Mouse (Mus musculus): ENCODE measurements at regions not wholly inside any gene's neighbourhood (a gene's known extent, or its start where the extent isn't known, plus 50 kb on each side); places are given as distances from the start of the nearest gene placed in this dataset.

DNA sequence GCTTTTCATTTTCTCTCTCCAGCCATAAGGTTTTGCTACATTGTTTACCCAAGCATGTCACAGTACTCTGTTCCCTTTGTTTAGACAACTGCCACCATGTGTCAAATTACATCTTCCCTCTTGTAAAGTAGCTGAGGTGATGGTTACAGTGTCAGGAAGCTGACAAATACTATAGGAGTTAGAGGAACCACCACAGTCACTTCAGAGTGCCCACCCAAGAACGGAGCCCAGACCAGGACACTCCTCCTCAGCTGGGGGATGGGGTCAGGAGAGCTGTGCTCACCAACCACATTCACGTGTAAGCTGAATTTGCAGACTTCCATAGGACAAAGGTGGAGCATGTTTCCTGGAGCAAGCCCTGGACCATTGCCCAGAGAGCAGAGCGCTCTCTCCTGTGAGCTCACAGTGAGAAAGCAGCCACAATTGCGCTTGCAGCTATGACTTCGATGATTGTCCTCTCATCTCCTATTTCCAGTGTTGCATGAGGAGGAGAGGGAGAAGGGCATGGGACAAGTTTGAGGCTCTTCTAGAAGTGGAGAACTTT lies 487.5 kb downstream of the Ajap1 start:
- no peaks in the 10 kb centered on the region for H3K36me3 ChIP-seq (ENCODE audit: control insufficient read depth, insufficient read depth, low read length, poor library complexity, severe bottlenecking)
- no peaks in the 10 kb centered on the region for H3K27me3 ChIP-seq (ENCODE audit: control insufficient read depth, insufficient read depth, low read length, poor library complexity, severe bottlenecking)
- no peak for DNase-seq (ENCODE audit: low read depth, low spot score)

DNA sequence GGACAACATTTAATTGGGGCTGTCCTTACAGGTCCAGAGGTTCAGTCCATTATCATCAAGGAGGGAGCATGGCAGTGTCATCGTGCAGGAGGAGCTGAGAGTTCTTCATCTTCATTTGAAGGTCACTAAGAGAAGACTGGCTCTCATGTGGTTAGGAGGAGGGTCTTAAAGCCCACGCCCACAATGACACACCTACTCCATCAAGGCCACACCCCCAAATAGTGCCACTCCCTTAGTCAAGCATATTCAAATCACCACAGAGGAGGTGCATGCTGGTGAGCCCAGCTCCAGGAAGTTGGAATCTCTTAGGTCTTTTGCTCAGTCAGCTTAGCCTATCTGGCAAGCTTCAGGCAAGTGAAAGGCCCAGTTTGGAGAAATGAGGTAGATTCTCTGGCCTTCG lies 488.4 kb downstream of the Ajap1 start:
- no peak for DNase-seq (ENCODE audit: low read depth, low spot score)
- Histone ChIP-seq H3K27me3 (ENCODE audit: control insufficient read depth, insufficient read depth, low read length, poor library complexity, severe bottlenecking) (no peaks in the 10 kb centered on the region), H3K36me3 (ENCODE audit: control insufficient read depth, insufficient read depth, low read length, poor library complexity, severe bottlenecking) (no peaks in the 10 kb centered on the region)

DNA sequence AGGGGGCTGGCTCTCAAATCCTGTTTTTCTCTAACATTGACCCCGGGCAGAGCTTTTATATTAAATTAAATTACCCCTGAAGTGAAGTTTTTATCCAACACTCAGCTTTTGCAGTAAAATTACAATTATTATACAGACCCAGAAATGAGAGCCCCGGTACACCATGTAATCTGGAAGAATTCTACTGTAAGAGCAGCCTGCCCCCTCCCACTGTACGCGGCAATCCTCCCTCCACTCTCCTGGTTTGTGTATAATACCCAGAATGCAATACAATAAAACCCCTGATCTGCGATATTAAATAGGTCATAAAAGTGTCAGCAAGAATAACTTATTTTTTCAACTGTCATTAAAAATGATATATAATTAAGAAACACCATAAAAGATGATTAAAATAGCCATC lies 492.3 kb downstream of the Ajap1 start:
- Histone ChIP-seq H3K36me3 (ENCODE audit: control insufficient read depth, insufficient read depth, low read length, poor library complexity, severe bottlenecking) (no peaks in the 10 kb centered on the region), H3K27me3 (ENCODE audit: control insufficient read depth, insufficient read depth, low read length, poor library complexity, severe bottlenecking) (no peaks in the 10 kb centered on the region)
- DNase-seq (ENCODE audit: low read depth, low spot score), result no peak

DNA sequence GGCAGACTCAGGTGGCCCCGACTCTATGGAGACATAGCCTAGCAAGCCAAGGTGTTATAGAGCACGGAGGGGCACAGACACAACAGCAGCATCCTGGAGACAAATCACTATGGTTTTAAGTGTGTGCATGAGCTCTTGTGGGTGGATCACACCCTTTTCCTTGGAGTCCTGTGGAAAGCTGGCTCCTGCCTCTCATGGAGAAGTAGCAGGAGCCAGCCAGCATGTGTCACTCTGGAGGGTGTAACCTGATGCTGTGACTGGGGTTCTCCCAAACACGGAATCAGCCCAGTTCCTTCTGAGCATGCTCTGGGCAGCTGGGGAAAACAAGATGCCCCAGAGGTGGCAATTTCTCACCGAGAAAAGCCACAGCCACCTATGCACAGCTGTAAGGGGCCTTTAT lies 494.9 kb downstream of the Ajap1 start:
- no peak for DNase-seq (ENCODE audit: low read depth, low spot score)
- no peaks in the 10 kb centered on the region for H3K36me3 ChIP-seq (ENCODE audit: control insufficient read depth, insufficient read depth, low read length, poor library complexity, severe bottlenecking)
- no peaks in the 10 kb centered on the region for H3K27me3 ChIP-seq (ENCODE audit: control insufficient read depth, insufficient read depth, low read length, poor library complexity, severe bottlenecking)

DNA sequence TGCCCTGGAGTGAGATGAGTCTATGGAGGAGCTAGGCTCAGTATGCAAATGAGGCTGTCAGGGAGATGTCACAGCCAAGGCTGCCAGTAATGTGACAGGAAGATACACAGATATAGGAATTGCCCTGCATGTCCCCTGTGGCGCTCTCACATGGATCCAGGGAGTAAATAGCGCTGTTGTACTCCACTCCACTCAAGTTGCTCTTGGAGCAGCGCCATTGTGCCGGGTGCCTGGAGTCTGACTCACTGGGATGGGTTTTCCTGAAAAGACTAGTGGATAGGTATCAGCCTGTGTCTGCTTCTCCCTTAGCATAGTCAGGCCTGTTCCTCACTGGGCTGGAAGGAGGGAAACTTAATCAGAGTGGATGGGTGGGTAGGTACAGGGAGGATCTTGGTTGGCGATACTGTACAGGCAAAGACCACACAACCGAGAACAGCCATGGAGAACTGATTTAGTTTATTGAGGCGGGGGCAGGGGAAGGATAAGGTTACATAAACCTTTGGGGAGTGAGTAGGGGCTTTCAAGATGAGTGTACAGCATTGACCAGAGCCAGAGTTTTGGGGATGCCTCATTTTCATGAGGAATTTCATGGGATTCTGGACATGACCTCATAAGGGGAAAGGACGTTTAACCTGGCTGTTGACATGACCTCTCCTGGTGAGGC lies 497.5 kb upstream of the Kcnab2 start:
- H3K27me3 ChIP-seq (ENCODE audit: control insufficient read depth, insufficient read depth, low read length, poor library complexity, severe bottlenecking), result no peaks in the 10 kb centered on the region
- H3K36me3 ChIP-seq (ENCODE audit: control insufficient read depth, insufficient read depth, low read length, poor library complexity, severe bottlenecking), result no peaks in the 10 kb centered on the region
- no peak for DNase-seq (ENCODE audit: low read depth, low spot score)

DNA sequence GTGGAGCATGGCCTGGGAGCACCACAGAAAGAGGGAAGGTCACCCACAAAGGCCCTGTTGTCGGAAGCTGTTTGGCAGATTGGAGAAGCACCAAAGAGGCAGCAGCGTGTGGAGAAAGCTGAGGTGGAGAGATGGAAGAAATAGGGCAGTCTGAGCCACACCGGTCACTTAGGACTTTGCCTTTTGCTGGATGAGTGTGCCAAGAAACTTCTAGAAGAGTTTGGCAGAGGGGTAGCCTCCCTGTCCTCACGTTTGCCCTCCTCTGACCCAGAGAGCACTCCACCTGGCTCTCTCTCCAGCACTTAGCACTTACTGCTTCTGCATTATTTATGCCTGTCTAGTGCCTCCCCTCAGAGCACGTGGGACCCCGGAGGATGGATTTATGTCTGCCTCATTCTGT lies 485.3 kb upstream of the Kcnab2 start:
- no peak for DNase-seq (ENCODE audit: low read depth, low spot score)
- Histone ChIP-seq H3K36me3 (ENCODE audit: control insufficient read depth, insufficient read depth, low read length, poor library complexity, severe bottlenecking) (no peaks in the 10 kb centered on the region), H3K27me3 (ENCODE audit: control insufficient read depth, insufficient read depth, low read length, poor library complexity, severe bottlenecking) (no peaks in the 10 kb centered on the region)

DNA sequence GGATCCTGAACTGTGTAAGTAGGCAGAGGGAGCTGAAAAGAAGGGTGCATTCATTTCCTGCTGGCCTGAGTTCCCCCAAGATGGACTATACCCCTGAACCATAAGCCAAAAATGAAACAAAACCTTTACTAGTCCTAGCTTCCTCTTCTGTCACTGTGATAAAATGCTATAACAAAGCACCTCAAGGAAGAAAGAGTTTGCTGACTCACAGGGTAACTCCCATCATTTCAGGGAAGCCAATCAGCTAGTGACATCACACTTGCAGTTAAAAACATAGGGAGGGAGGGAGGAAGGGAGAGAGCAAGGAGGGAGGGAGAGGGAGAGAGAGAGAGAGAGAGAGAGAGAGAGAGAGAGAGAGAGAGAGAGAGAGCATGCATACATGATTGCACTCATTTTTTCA lies 484.5 kb upstream of the Kcnab2 start:
- H3K27me3 ChIP-seq (ENCODE audit: control insufficient read depth, insufficient read depth, low read length, poor library complexity, severe bottlenecking), result no peaks in the 10 kb centered on the region
- H3K36me3 ChIP-seq (ENCODE audit: control insufficient read depth, insufficient read depth, low read length, poor library complexity, severe bottlenecking), result no peaks in the 10 kb centered on the region
- DNase-seq (ENCODE audit: low read depth, low spot score), result no peak

DNA sequence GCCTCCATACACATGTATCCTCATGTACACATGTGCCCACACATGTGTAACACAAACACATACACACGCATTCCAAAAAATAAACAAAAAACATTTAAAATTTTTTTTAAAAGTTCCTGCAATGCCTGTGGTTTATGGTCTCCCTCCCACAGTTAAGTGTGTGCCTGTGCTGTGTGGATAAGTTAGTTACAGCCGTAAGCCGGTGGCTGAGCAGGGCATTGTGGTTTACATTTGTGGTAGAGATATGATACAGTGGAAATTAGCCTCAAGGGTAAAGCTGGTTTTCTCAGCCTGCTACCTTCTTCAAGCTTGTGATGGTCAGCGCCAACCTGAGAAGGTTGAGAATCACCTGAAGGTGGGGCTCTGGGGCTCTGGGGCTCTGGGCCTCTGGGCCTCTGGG lies 484.0 kb upstream of the Kcnab2 start:
- no peaks in the 10 kb centered on the region for H3K36me3 ChIP-seq (ENCODE audit: control insufficient read depth, insufficient read depth, low read length, poor library complexity, severe bottlenecking)
- no peak for DNase-seq (ENCODE audit: low read depth, low spot score)
- H3K27me3 ChIP-seq (ENCODE audit: control insufficient read depth, insufficient read depth, low read length, poor library complexity, severe bottlenecking), result no peaks in the 10 kb centered on the region

DNA sequence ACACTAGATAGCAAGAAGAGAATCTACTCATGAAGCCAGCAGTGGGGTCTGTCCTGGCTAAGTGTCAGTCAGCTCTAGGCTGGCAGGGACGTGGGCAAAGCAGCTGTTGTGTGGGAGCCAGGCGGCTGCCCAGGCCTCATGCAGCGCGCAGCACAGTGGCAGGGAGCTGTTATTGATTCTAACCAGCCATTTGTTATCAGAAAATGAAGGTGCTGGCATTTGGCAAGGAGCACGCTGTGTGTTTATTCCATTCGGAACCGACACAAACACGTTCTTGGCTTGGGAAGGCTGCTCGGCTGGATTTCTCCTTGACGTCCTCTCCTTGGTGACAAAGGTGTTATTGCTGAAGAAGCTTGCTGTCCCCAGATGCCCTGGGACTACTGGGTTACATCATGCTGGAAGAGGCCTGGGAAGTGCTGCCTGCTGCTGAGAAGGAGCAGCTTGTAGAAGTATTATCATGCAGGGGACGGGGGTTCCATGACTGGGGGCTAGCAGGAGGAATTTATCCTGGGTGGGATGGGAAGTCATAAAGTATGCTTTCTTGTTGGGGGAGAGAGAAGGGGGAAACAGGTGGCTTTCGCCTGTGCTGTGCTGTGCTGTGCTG lies 482.1 kb upstream of the Kcnab2 start:
- Histone ChIP-seq H3K36me3 (ENCODE audit: control insufficient read depth, insufficient read depth, low read length, poor library complexity, severe bottlenecking) (no peaks in the 10 kb centered on the region), H3K27me3 (ENCODE audit: control insufficient read depth, insufficient read depth, low read length, poor library complexity, severe bottlenecking) (no peaks in the 10 kb centered on the region)
- no peak for DNase-seq (ENCODE audit: low read depth, low spot score)

DNA sequence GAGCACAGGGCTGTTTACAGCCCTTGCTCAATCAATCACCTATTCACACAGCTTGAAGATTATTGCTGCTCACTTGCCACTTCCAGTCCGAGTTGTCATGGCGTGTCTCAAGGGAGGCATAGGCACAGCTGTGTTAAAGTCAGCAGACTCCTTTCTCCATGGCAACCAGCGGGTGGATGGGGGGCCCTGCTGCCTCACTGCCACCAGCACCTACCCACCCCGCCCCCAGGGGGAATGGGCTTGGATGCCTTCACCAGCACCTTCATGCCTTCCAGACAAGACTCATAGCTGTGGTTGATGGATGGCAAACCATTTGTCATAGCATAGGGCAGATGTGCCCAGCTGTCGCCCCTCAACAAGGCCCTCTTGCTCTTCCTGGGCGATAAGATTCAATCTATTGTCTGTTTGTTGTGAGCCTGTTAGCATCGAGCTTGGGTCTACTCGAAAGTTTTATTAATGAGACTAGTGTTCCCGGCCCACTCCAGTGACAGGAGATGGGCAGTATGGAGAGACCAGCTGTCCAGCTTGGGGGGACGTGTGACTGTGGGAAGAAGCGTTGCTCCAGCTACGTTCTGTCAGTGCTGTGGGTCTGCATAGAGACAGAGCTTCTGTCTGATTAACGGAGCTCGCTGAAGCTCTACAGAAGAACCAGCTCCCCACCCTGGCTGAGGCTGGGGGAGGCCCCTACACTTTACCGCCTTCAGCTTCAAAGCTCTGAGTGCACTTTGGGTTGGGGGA lies 475.7 kb upstream of the Kcnab2 start:
- Histone ChIP-seq H3K27me3 (ENCODE audit: control insufficient read depth, insufficient read depth, low read length, poor library complexity, severe bottlenecking) (no peaks in the 10 kb centered on the region), H3K36me3 (ENCODE audit: control insufficient read depth, insufficient read depth, low read length, poor library complexity, severe bottlenecking) (no peaks in the 10 kb centered on the region)
- DNase-seq (ENCODE audit: low read depth, low spot score), result no peak

DNA sequence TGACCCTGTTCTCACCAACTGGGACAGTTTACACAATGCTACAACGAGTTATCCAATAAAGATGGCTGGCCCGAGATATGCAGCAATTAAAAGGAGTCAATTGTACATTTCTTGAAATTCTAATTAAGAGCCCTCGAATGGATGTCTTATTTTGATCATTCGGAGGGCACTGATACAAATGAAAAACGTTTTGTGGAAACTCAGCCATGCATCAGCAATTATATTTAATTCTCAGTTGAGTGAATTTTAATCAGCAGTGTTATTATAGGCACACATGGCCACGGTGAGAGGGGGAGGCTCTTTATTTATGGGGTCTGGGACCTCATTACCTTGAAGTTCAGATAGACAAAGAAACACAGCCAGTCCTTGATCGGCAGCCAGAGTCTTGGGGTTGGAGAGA lies 471.3 kb upstream of the Kcnab2 start:
- DNase-seq (ENCODE audit: low read depth, low spot score), result no peak
- no peaks in the 10 kb centered on the region for H3K27me3 ChIP-seq (ENCODE audit: control insufficient read depth, insufficient read depth, low read length, poor library complexity, severe bottlenecking)

DNA sequence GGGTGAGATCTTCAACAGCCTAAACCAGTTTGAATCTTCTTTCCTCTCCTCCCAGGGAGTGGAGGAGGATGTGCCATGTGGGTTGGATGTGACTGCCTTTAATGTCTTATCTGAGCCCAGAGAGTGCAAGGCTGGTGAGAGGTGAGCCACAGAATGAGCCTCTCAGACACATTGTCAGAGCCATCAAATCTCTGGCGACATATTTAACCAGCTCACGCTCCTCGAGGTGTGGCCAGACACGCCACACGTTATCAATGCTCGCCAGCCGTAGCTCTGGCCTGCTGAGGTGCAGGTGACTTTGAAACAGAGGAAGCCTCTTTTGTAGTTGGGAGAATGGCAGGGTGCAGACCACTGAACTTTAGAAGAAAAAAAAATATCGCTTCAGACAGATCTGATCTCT lies 463.5 kb upstream of the Kcnab2 start:
- no peaks in the 10 kb centered on the region for H3K36me3 ChIP-seq (ENCODE audit: control insufficient read depth, insufficient read depth, low read length, poor library complexity, severe bottlenecking)
- no peaks in the 10 kb centered on the region for H3K27me3 ChIP-seq (ENCODE audit: control insufficient read depth, insufficient read depth, low read length, poor library complexity, severe bottlenecking)
- no peak for DNase-seq (ENCODE audit: low read depth, low spot score)

More for the DNA sequence above, 471.3 kb upstream of the Kcnab2 start:
- H3K36me3 ChIP-seq (ENCODE audit: control insufficient read depth, insufficient read depth, low read length, poor library complexity, severe bottlenecking), result no peaks in the 10 kb centered on the region

DNA sequence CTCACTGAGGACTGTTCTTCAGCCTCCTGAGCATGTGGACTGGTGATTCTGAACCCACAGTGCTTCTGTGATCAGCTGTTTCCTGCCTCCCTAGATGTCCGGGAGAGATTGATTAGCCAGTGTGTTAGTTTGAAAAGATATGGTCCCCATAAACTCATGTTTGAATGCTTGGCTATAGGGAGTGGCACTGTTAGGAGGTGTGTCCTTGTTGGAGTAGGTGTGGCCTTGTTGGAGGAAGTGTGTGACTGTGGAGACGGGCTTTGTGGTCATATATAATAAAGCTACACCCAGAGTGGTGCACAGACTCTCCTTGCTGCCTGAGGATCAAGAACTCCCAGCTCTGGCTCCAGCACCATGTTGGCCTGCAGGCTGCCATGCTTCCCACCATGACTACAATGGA lies 458.9 kb upstream of the Kcnab2 start:
- no peak for DNase-seq (ENCODE audit: low read depth, low spot score)
- Histone ChIP-seq H3K27me3 (ENCODE audit: control insufficient read depth, insufficient read depth, low read length, poor library complexity, severe bottlenecking) (no peaks in the 10 kb centered on the region), H3K36me3 (ENCODE audit: control insufficient read depth, insufficient read depth, low read length, poor library complexity, severe bottlenecking) (no peaks in the 10 kb centered on the region)

DNA sequence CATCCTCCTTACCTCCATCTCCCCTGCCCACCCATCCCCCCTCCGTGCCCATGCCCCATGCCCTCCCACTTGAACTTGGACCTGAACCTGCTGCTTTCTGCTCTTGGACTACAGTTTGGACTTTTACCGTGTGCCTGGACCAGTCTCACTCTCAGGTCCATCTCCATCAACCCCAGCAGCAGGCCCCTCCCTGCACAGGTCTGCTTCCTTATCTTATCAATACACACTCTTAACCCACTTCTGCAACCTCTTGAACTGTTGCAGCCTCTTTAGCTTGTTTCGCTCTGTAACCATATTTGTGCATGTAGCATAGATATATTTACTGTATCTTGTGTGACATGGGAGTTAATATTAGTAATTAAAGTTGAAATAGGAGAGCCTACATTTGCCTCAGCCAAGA lies 457.8 kb upstream of the Kcnab2 start:
- no peaks in the 10 kb centered on the region for H3K36me3 ChIP-seq (ENCODE audit: control insufficient read depth, insufficient read depth, low read length, poor library complexity, severe bottlenecking)
- no peak for DNase-seq (ENCODE audit: low read depth, low spot score)
- H3K27me3 ChIP-seq (ENCODE audit: control insufficient read depth, insufficient read depth, low read length, poor library complexity, severe bottlenecking), result no peaks in the 10 kb centered on the region

DNA sequence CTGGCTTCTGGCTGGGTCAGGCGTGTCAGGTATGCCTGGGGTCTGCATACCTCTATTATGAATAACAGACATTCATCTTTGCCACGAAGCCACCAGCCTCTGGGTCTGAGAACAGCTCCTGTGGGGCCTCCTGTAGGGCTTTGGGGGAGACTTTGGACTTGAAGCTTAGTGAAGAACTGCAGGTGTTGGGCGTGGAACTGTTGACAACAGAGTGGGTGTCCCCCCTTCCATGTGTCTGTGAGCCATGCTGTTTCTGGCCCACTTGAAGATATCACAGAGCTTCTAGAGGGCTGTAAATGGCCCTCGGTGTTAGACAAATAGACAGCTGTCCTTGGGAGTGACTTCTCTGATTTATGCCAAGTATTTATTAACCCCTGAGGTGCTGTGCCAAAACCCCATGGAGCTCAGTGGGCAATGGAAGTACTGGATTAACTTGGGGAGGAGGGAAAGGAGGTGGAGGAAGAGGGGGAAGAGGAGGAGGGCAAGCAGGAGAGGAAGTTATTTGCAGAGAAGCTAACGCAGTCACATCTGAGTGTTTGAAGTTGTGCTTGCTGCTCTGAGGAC lies 450.8 kb upstream of the Kcnab2 start:
- no peak for DNase-seq (ENCODE audit: low read depth, low spot score)
- no peaks in the 10 kb centered on the region for H3K27me3 ChIP-seq (ENCODE audit: control insufficient read depth, insufficient read depth, low read length, poor library complexity, severe bottlenecking)
- H3K36me3 ChIP-seq (ENCODE audit: control insufficient read depth, insufficient read depth, low read length, poor library complexity, severe bottlenecking), result no peaks in the 10 kb centered on the region

Measured in splenic B cell, adult 2 months (primary cell).